Mouse (Mus musculus): ENCODE measurements around the gene Rngtt. TPM values are rescaled to one million over a fixed set of nuclear protein-coding genes. Genes with fewer than 3 reads are reported as not detected.

Rngtt gene
- total RNA-seq, 2 experiments from 2014 or later, result 17.6 to 19.8 TPM

DNA sequence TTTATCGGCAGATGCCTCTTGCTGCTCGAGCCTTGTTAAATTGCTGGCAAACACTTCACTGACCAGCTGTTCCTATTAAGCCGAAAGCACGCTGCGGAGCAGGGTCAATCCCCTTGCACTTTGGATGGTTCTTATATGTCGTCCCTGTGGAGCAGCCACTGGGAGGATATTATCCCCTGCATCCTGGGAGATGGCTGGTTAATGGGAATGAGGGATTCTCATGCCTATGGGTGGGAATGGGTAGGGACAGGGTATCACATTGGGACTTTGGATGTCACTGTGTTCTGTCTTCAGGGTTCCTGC, 235.4 kb downstream of the Rngtt start:
- intact Hi-C loops (cut with DNase I), result no loop called here
- no peak for DNase-seq (ENCODE audit: extremely low spot score in 1 of 2, low spot score in 2 of 2)

GRCm38 (mm10) chr4:33546278-33546677, 236.2 kb downstream of the Rngtt start:
- intact Hi-C loops (cut with DNase I), result no loop called here

DNA sequence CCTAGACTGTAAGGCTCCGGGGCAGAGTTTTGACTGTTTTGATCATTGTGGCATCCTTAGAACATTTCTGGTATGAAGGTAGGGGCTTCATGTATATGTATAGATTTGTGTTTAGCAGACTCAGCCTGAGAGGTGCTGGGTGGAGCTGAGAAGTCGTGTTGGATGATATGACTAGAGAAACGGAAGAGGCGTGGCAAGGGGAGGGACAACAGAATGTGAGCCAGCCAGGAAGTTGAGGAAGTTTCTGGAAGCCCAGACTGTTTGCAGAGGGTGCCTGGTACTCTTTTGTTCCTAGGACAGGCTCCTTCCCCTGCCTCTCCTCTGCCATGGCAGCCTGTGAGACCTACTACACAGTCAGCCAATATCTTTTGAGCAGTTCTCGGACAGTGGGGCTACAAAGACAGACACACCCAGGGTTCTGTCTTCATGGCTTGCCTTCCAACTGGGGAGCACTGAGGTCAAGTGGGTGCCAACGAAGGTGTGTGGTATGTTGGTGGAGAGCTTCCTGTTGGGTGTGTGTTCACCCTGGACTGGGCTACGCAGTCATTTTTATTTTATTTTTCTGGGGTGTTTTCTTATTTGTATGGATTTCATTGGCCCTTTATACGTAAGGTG, 237.3 kb downstream of the Rngtt start:
- intact Hi-C loops (cut with DNase I), result no loop called here
- no peak for DNase-seq (ENCODE audit: extremely low spot score in 1 of 2, low spot score in 2 of 2)

More at GRCm38 (mm10) chr4:33546278-33546677, 236.2 kb downstream of the Rngtt start:
- no peak for DNase-seq (ENCODE audit: extremely low spot score in 1 of 2, low spot score in 2 of 2)

- no peak for DNase-seq (ENCODE audit: extremely low spot score in 1 of 2, low spot score in 2 of 2)
- intact Hi-C loops (cut with DNase I), result no loop called here
Measured at GRCm38 (mm10) chr4:33549606-33550005, 239.5 kb downstream of the Rngtt start.

Small RNA genes lying within 50 kb of the gene (microRNA-seq; reads per million reads assigned to microRNA genes)
- gene Mir8118, result not detected

Other genes with a start within 250 kb of the Rngtt start
- gene Gabrr2, start 247.3 kb upstream of the Rngtt start, total RNA-seq (2021), result not detected
- under 1 TPM; 0.19 to 0.20 TPM for gene Gabrr1, start 177.8 kb upstream of the Rngtt start, total RNA-seq (2021)
- 1 to 10 TPM; 6.6 to 8.1 TPM for gene Pm20d2, start 120.6 kb upstream of the Rngtt start, total RNA-seq (2021)
- 10 to 100 TPM; 38.6 to 41.6 TPM for gene Srsf12, start 101.3 kb upstream of the Rngtt start, total RNA-seq (2021)
- gene Pnrc1, start 20.1 kb upstream of the Rngtt start, total RNA-seq (2021), result 100 to 1,000 TPM in 1 of 2 experiments, 10 to 100 TPM in 1; 99.2 to 103 TPM